ENCODE assay signal across 27 mouse cellular contexts in genomic region chr16:40881942-40882341, GRCm38 (mm10).
"Had no signal": no experiment of that assay in that cellular context is flagged by ENCODE, and none has a peak within 500 bp of the region (broad histone marks: within the 10 kb centered on the region; RNA-seq: fewer than 3 reads in every experiment).

No protein-coding gene starts in this region.

- H3K9me3 ChIP-seq: heart, embryonic 13.5 days; heart, embryonic 15.5 days; hindbrain, embryonic 13.5 days; hindbrain, embryonic 15.5 days; kidney, embryonic 15.5 days; limb, embryonic 15.5 days; liver, embryonic 12.5 days had no signal

- H3K27ac ChIP-seq: gastrocnemius, adult 2 months; heart, adult 2 months; heart, embryonic 13.5 days; heart, embryonic 15.5 days; hindbrain, embryonic 13.5 days; hindbrain, embryonic 15.5 days; hindbrain, postnatal 0 days; kidney, embryonic 15.5 days; kidney, postnatal 0 days; left cerebral cortex, adult 2 months; limb, embryonic 15.5 days; liver, embryonic 12.5 days; liver, embryonic 14.5 days had no signal

- H3K4me2 ChIP-seq: heart, embryonic 11.5 days; heart, embryonic 13.5 days; heart, embryonic 15.5 days; hindbrain, embryonic 13.5 days; hindbrain, embryonic 15.5 days; kidney, embryonic 15.5 days; limb, embryonic 15.5 days; liver, embryonic 12.5 days had no signal

- H3K27me3 ChIP-seq: heart, embryonic 13.5 days; heart, embryonic 15.5 days; hindbrain, embryonic 13.5 days; hindbrain, embryonic 15.5 days; kidney, embryonic 15.5 days; limb, embryonic 15.5 days; liver, embryonic 12.5 days had no signal

- ATAC-seq: hindbrain, postnatal 0 days; intestine, embryonic 16.5 days; liver, embryonic 12.5 days had no signal

- H3K4me3 ChIP-seq: gastrocnemius, adult 2 months; heart, adult 2 months; heart, embryonic 13.5 days; heart, embryonic 15.5 days; hindbrain, embryonic 13.5 days; hindbrain, embryonic 15.5 days; kidney, embryonic 15.5 days; left cerebral cortex, adult 2 months; limb, embryonic 15.5 days; liver, embryonic 12.5 days had no signal

- H3K9ac ChIP-seq: heart, embryonic 13.5 days; heart, embryonic 15.5 days; hindbrain, embryonic 13.5 days; hindbrain, embryonic 15.5 days; kidney, embryonic 15.5 days; limb, embryonic 15.5 days; liver, embryonic 12.5 days; liver, embryonic 14.5 days had no signal

- H3K4me1 ChIP-seq: heart, embryonic 13.5 days; heart, embryonic 15.5 days; hindbrain, embryonic 13.5 days; kidney, embryonic 15.5 days; limb, embryonic 15.5 days; liver, embryonic 12.5 days had no signal

- H3K36me3 ChIP-seq: heart, embryonic 13.5 days; heart, embryonic 15.5 days; hindbrain, embryonic 13.5 days; hindbrain, embryonic 15.5 days; kidney, embryonic 15.5 days; limb, embryonic 15.5 days; liver, embryonic 12.5 days had no signal

- DNase-seq: gastrocnemius, adult 2 months; gastrocnemius, postnatal 14 days; gastrocnemius, postnatal 36 days; heart, adult 11 months; heart, adult 2 months; heart, postnatal 14 days; heart, postnatal 36 days; kidney, adult 11 months; kidney, adult 2 months; kidney, adult 9 months; kidney, postnatal 14 days; kidney, postnatal 36 days; layer of hippocampus, adult 9-11 months; layer of hippocampus, postnatal 36 days had no signal
